Mouse (Mus musculus): ENCODE results near the gene Tbc1d4.

DNA sequence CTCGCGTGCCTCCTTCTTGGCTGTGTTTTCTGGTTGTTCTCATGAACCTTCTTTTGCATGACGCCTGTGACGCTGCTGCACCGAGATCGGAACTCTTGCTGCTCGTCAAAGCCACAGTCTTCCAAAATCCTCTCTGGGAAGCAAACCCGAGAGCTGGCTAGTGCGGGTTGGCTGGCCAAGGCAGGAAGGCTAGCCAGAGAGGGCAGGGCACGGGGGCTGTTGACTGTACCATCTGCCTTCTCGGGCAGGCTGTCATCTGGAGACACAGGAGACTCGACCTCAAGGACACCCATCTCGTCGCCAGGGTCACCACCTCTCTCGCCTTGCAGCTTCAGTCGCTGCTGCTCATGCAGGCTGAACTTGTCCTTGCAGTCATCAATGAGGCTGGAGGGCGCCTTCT is 101.8 kb downstream of the Tbc1d4 start:
- TF ChIP-seq POLR2A (IDR thresholded peaks at IDR 0.05; ENCODE audit: insufficient read depth, low read length) = no peak
- TF ChIP-seq CTCF (IDR thresholded peaks at IDR 0.05; ENCODE audit: low read depth, low read length) = no peak

All from ES-Bruce4 (cell line).